Mouse (Mus musculus) c-Kit-positive CD71-positive TER-119-negative erythroid progenitor cells, embryonic 14.5 days (primary cell): ENCODE measurements around the gene Adamts17.

Source experiments
- DNase-seq: peaks from one replicate; pipeline ENCODE4 v3.0.0-alpha.2; 2013; ENCODE audit warnings: low read depth

The Adamts17 gene

GRCm38 (mm10) chr7:66970974-66971373 lies 131.4 kb downstream of the Adamts17 start:
- no peak for DNase-seq

GRCm38 (mm10) chr7:66974859-66975258 lies 135.3 kb downstream of the Adamts17 start:
- no peak for DNase-seq

GRCm38 (mm10) chr7:66976371-66976770 lies 136.8 kb downstream of the Adamts17 start:
- DNase-seq: no peak

- DNase-seq: no peak
These were observed 142.1 kb downstream of the Adamts17 start for GRCm38 (mm10) chr7:66981591-66981990.

GRCm38 (mm10) chr7:66982084-66982483 lies 142.5 kb downstream of the Adamts17 start:
- DNase-seq: no peak

- no peak for DNase-seq
These were observed 148.1 kb downstream of the Adamts17 start for GRCm38 (mm10) chr7:66987671-66988070.

- DNase-seq: no peak
These were observed 148.9 kb downstream of the Adamts17 start for GRCm38 (mm10) chr7:66988441-66988840.

GRCm38 (mm10) chr7:66989357-66990045 lies 150.0 kb downstream of the Adamts17 start:
- no peak for DNase-seq

- DNase-seq: no peak
These were observed 159.3 kb downstream of the Adamts17 start for GRCm38 (mm10) chr7:66998821-66999220.

GRCm38 (mm10) chr7:67003648-67004047 lies 164.1 kb downstream of the Adamts17 start:
- DNase-seq: no peak

GRCm38 (mm10) chr7:67004220-67004619 lies 164.7 kb downstream of the Adamts17 start:
- no peak for DNase-seq

- no peak for DNase-seq
These were observed 170.3 kb downstream of the Adamts17 start for GRCm38 (mm10) chr7:67009841-67010240.

- DNase-seq: no peak
These were observed 172.6 kb downstream of the Adamts17 start for GRCm38 (mm10) chr7:67012011-67012751.

GRCm38 (mm10) chr7:67013211-67013895 lies 173.8 kb downstream of the Adamts17 start:
- DNase-seq: no peak

GRCm38 (mm10) chr7:67019937-67020336 lies 180.4 kb downstream of the Adamts17 start:
- DNase-seq: no peak

GRCm38 (mm10) chr7:67026114-67027070 lies 186.9 kb downstream of the Adamts17 start:
- DNase-seq: no peak

- DNase-seq: no peak
These were observed 187.7 kb downstream of the Adamts17 start for GRCm38 (mm10) chr7:67027216-67027615.

GRCm38 (mm10) chr7:67027696-67028095 lies 188.2 kb downstream of the Adamts17 start:
- no peak for DNase-seq

GRCm38 (mm10) chr7:67028902-67029301 lies 189.4 kb downstream of the Adamts17 start:
- no peak for DNase-seq

GRCm38 (mm10) chr7:67029481-67029880 lies 189.9 kb downstream of the Adamts17 start:
- no peak for DNase-seq

- no peak for DNase-seq
These were observed 191.7 kb downstream of the Adamts17 start for GRCm38 (mm10) chr7:67031284-67031683.

- no peak for DNase-seq
These were observed 193.1 kb downstream of the Adamts17 start for GRCm38 (mm10) chr7:67032616-67033015.
